Mouse (Mus musculus) megakaryocyte, embryonic 14.5 days (primary cell): ENCODE results near the gene Fam19a5.

Experiments used
- FLI1 ChIP-seq: IDR thresholded peaks from 2 replicates; pipeline ENCODE4 v1.6.1; 2012; ENCODE audit warnings: low read length, inconsistent platforms, mixed read lengths
- GATA1 ChIP-seq: IDR thresholded peaks from 3 replicates; pipeline ENCODE4 v1.6.1; 2012; ENCODE audit warnings: mixed read lengths, low read length, inconsistent platforms, borderline replicate concordance

- TF ChIP-seq FLI1, result no peak
- no peak for TF ChIP-seq GATA1
Observed at GRCm38 (mm10) chr15:87666041-87666750, 122.1 kb downstream of the Fam19a5 start.
